Mouse (Mus musculus) cerebellum, postnatal 14 days (tissue): ENCODE results near the gene Fbh1.
A peak's percentile ranks its signal among the peaks of the same experiment; 100 is the strongest.

Experiments used
- DNase-seq, 2 experiments: peaks; one replicate each; pipeline ENCODE4 v3.0.0; 2021; ENCODE audit warnings: mixed read lengths in 2 of 2

Fbh1 gene

DNA sequence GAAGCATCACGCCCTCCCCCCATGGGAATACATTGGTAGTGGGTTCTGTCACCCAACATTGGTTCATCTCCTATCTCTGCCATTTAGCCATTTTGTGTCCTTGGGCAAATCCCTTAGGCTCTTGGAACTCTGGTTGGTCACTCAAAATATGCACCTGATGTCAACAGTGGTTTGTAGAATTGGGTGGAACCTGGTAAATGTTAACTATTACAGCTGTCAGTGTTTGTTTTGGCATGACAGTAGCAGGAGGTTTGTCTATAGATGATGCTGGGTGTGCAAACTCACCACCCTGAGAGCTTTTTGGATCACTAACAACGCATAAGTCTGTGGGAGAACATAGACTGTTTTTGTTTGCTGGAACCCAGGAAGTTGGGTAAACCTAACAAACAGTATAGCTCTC lies 58.8 kb downstream of the Fbh1 start:
- DNase-seq = no peak

DNA sequence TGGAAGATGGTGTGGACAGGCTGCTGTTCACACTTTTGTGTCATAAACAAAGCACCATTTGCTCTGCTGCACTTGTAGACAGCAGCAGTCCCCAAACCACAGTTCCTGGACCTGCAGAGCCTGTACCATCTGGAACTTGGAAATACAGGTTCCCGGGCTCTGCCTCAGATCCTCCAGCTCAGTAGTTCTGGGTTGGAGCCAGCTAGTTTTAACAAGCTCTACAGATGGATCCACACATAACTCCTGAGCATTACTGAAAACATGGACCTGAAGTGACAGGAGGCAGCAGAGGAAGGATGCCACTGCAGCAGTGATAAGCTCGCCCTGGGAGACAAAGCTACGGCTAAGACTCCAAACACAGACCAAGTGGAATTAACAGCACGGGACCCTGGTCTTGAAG lies 62.8 kb downstream of the Fbh1 start:
- DNase-seq = peak; percentile 11 to 26

DNA sequence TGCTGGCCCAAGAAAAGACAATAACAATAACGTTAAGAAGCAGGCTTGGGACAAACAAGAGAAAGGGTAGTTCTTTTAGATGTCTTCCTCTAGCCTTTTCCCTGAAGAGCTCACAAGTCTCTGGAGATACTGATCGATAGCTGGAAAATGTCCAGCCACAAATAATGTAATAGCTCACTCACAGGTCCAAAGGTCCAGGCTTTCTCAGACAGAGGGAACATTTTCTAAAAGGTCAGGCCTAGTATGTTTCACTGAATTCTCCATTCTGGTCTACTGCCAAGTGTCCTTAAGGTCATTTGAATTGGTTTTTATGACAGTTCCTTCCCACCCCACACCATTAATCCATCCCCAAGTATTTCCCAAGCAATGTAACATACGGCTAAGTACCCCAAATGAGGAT lies 64.4 kb downstream of the Fbh1 start:
- DNase-seq = no peak

DNA sequence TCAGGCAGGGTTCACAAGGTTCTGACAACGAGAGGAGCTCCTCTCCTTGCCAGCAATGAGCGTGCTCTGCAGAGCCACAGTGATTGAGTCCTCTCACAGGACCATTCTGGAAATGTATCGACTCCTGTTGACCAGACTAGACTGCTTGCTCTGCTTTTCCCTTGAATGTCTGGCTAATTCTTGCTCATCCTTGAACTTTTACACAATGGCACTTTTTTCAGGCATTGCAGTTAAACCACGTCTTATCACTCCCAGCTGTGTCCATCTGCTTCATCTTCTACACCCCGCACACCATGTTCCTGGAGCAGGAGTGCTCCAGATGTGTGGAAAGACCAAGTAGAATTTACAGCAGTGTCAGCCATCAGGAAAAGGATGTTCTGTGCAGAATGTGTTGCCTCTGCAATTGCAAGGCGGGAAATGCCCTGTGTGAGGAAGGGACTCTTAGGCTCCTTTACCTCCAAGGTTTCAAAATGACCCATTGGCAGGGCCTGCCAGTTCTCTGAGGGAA lies 64.8 kb downstream of the Fbh1 start:
- DNase-seq = no peak

DNA sequence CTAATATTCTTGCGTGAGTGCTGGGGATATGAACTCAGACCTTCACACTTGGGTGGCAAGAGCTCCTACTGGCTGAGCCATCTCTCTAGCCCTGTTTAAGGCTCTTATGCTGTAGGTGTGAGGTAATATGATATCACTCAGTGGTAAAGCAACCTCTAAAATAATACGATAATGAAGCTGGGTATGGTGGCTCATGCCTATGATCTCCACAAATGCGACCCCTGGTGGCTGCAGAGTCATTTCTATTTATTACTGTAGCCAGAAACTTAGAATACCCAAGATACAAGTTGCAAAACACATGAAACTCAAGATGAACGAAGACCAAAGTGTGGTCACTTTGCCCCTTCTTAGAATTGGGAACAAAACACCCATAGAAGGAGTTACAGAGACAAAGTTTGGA lies 67.3 kb downstream of the Fbh1 start:
- peak; percentile 25 to 50 for DNase-seq

DNA sequence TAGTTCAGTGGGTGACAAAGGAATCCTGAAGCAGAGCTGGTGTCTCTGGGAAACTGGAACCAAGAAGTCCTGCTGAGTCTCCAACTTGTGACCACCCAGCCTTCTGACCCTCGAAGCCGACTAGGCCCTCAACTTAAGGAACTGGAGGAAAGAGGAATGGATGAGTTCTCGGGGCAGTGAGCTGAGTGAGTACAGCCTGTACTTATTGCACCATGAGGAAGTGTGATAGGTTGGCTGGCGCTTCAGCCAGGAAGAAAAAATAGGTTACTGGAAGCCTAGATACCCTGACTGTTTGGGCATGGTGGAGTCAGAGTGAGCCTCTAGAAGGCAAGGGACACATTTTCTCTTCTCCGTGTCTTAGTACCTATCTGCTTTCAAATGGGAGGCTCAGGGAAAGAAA lies 68.8 kb downstream of the Fbh1 start:
- no peak for DNase-seq

DNA sequence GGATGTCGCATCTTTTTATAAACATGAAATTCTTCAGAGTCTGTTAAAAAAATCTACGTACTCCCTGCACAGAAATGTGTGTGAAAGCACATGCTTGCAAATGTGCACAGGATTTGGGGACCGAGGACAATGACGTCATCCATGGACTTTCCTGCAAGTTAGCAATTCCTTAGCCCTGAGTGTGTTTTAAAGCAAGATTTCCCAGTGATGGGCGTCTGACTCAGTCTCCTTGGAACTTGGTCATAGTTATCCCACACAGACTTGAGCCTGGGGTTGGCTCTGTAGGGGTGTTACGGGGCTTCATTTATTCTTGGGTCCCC lies 70.7 kb downstream of the Fbh1 start:
- DNase-seq = no peak

DNA sequence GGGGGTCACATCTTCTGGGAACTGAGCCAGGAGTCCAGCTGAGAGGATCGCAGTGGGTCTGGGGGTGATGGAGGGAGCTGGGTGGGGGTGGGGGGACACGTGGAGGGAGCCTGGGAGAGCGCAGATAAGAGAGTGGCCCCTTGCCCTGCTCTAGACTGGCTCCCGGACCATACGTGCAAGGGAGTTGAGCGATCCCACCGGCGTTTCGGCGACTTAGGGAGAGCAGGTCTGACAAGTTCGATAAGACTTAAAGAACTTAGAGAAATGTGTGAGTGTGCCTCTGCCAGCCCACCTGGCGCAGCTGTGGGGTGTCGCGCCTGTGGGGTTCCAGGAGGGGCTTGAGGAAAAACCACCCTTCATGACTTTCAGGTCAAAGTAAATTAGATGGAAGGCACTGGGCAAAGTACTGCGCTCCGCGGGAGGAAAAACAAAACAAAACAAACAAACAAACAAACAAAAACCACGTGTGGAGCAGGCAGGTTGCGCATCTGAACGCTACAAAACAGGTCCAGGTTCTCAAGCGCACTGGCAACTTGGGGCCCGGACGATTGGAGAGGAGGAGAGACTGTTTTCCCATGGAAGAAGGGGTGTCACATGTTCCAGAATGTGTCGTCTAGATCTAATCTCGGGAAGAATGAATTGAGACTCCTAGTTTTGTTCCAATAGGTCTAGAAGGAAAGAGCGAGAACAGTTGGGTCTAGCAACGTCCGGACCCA lies 71.2 kb downstream of the Fbh1 start:
- no peak for DNase-seq

DNA sequence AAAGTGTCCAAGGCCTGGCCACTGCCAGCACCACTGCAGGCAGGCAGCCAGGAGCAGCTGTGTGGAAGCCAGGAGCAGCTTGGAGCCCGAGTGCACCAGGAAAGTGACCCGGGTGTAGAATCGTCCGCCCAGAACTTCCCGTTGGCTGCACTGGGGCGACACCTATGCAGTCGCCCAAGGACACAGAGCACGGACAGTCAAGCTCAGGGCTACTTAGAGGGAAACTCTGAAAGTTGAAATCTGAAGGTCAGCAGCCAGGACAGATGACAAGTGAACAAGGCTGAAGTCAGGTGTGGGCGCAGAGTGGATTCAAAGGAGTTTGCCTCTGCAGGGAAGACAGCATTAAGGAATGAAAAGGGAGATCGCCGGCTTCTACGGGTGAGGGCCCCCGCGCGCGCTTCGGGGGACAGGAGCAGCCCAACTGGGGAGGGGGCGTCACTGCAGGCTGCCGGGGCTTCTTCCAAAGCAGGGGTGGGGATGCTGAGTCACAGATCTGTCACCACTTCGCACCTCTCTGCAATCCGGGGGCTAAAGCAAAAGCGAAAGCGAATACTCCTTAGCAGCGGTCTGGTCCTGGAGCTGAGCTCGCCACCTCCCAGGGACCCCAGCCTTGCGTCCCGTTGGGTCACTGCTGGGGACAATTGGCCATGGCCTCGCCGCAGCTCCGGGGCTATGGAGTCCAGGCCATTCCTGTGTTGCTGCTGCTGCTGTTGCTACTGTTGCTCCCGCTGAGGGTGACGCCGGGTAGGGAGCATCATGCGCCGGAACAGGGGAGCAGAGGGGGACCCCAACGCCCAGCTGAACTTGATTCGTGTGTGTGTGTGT lies 72.0 kb downstream of the Fbh1 start, which contains the start of gene Il15ra:
Gene Il15ra, plus strand, starts transcription at position 90 of the 825 bp plus-strand sequence.
- DNase-seq = peak; percentile 50 to 61

DNA sequence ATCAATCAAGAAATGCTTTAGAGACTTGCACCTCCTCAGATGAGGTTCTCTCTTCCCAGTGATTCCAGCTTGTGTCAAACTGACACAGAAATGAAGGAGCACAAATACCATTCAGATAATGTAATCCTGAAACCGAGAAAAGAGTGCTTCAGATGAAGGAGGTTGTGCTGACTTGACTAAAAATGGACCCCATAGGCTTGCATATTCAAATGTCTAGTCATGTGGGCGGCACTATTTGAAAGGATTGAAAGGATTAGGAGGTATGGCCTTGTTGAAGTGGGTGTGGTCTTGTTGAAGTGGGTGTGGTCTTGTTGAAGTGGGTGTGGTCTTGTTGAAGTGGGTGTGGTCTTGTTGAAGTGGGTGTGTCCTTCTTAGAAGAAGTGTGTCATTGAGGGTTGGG lies 77.5 kb downstream of the Fbh1 start:
- DNase-seq = no peak

DNA sequence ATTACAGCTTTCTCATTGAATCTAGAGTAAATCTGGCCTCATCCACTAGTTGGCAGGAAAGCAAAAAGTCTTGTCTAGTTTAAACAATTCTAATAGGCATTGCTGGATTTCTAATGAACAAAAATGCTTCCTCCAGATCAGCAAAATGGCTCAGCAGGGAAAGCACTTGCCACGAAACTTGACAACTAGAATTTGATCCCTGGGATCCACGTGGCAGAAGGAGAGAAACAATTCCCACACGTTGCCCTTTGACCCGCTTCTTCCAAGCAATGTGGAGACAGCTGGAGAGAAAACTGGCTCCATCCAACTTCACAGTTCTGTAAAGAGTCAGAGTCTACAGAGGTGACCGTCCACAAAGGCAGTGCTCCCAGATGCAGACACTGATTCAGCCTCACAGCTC lies 78.4 kb downstream of the Fbh1 start:
- no peak for DNase-seq

DNA sequence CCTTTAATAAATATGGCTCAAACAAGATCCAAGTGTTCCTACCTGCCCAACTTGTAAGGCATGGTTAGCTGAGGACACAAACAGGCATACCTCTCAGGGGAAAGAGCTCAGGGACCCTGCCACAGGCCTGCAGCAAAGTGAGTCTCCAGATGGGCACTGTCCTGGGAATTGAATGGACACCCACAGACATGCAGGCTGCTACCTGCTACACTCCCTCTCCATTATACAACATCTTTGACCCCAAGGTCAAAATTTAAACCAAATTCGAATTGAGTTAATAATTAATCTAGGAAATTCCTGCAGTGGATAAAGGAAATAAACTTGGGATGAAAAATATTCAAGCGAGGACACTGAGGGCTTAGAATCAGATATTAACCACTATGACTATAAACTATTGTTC lies 81.5 kb downstream of the Fbh1 start:
- no peak for DNase-seq

DNA sequence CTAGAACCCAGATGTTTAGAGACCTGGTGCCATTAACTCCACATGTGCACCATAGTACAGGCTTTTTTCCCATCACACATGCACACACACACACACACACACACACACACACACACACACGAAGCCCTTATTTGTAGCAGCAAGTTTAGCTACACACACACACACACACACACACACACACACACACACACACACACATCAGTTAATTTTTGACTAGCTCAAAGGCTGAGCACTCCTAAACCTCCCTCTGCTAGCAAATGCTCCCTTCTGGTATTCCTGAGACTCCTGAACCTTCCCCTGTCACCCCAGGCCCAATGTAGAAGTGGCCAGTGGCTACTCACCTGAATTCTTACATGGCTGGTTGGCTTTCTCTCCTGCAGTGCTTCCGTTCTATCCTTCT lies 83.3 kb downstream of the Fbh1 start:
- DNase-seq = no peak

DNA sequence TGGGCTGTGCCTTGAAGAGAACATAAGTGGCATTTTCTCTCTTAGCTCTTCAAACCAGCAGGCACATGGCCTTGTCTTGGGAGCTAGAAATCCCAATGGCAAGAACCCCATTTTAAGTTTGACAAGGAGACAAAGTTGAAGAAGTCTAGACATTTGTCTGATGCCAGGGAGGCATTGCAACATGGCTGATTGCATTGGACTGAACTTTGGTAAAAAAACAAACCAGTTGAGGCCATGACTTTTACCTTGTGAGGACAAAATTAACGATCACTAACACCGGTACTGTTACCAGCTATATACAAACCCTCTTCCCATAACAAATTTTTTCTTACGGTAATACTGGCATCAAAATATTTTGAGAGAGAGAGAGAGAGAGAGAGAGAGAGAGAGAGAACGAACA lies 84.0 kb downstream of the Fbh1 start:
- DNase-seq = no peak
